Mouse (Mus musculus) limb, embryonic 13.5 days (tissue): Measurements from ENCODE around the gene Mfn1. TPM values are rescaled to one million over a fixed set of nuclear protein-coding genes. Genes with fewer than 3 reads are reported as not detected.

ENCODE experiments used
- ATAC-seq: fragments of 200-750 bp; cut with Nextera tagmentation; 2 replicates; pipeline ENCODE4 v1.8.0; 2017; ENCODE audit warnings: low read depth, moderate number of reproducible peaks, moderate TSS enrichment; ENCODE audit not compliant: low FRiP score
- H3K27ac ChIP-seq: fragments of 300-500 bp; sonication (generic); 2 replicates; pipeline ENCODE4 v1.5.1; 2015; ENCODE audit warnings: inconsistent platforms, mild to moderate bottlenecking, moderate library complexity
- H3K27me3 ChIP-seq: fragments of 300-500 bp; sonication (generic); 2 replicates; pipeline ENCODE4 v1.6.1; 2015; ENCODE audit warnings: mild to moderate bottlenecking, inconsistent platforms
- H3K36me3 ChIP-seq: fragments of 300-500 bp; sonication (generic); 2 replicates; pipeline ENCODE4 v1.6.1; 2015; ENCODE audit warnings: inconsistent platforms, mild to moderate bottlenecking, moderate library complexity
- H3K4me1 ChIP-seq: fragments of 300-500 bp; sonication (generic); 2 replicates; pipeline ENCODE4 v1.6.1; 2015; ENCODE audit warnings: inconsistent platforms
- H3K4me2 ChIP-seq: fragments of 300-500 bp; sonication (generic); replicated peaks from 2 replicates; pipeline ENCODE4 v1.6.1; 2015; ENCODE audit warnings: inconsistent platforms, mild to moderate bottlenecking, moderate library complexity
- H3K4me3 ChIP-seq: fragments of 300-500 bp; sonication (generic); 2 replicates; pipeline ENCODE4 v1.5.1; 2015; ENCODE audit warnings: moderate library complexity, mild to moderate bottlenecking, inconsistent platforms
- H3K9ac ChIP-seq: fragments of 300-500 bp; sonication (generic); 2 replicates; pipeline ENCODE4 v1.6.1; 2015; ENCODE audit warnings: mild to moderate bottlenecking, inconsistent platforms
- H3K9me3 ChIP-seq: fragments of 300-500 bp; sonication (generic); 2 replicates; pipeline ENCODE4 v1.6.1; 2016; ENCODE audit warnings: inconsistent platforms
- WGBS: fragments of 180-500 bp; shearing (Covaris S2); methylation state at CpG from one replicate; pipeline ENCODE4 v1.1.7; 2015; 5-methylcytosine and 5-hydroxymethylcytosine counted together
- polyA plus RNA-seq: library from polyadenylated mRNA; unstranded; fragments of >200 nt; fragmentation: Nextera tagmentation; extraction: Ambion mirVana; gene quantifications from 2 replicates; pipeline ENCODE4 v1.2.1, GENCODE M21; 2015

Gene Mfn1
- polyA plus RNA-seq, 1 experiment from 2014 or later, result 34.9 TPM

- WGBS, result 18% methylated on average over 16 of the region's 16 CpGs
- Histone ChIP-seq H3K4me2 (peak overlapping the region; percentile 61), H3K4me1 (peaks cover 9% of the 10 kb centered on the region; the same call in 1 of the 2 replicates), H3K36me3 (no peaks in the 10 kb centered on the region), H3K9me3 (no peaks in the 10 kb centered on the region), H3K4me3 (peak overlapping the region; percentile 71), H3K9ac (peak overlapping the region; percentile 79), H3K27me3 (no peaks in the 10 kb centered on the region), H3K27ac (peak overlapping the region; percentile 69)
- ATAC-seq, result peak; percentile 19
Observed at GRCm38 (mm10) chr3:32617053-32617642, 87.9 kb downstream of the Mfn1 start.

- WGBS, result 89% methylated on average over 1 of the region's 1 CpGs
- no peaks in the 10 kb centered on the region for H3K4me1 ChIP-seq
- H3K36me3 ChIP-seq, result no peaks in the 10 kb centered on the region
- no peak overlapping the region for H3K27ac ChIP-seq
- no peak overlapping the region for H3K4me2 ChIP-seq
- no peaks in the 10 kb centered on the region for H3K9me3 ChIP-seq
- H3K4me3 ChIP-seq, result no peak overlapping the region
- ATAC-seq, result no peak
- H3K9ac ChIP-seq, result no peak overlapping the region
- no peaks in the 10 kb centered on the region for H3K27me3 ChIP-seq
Observed at GRCm38 (mm10) chr3:32621658-32622057, 92.4 kb downstream of the Mfn1 start.

DNA sequence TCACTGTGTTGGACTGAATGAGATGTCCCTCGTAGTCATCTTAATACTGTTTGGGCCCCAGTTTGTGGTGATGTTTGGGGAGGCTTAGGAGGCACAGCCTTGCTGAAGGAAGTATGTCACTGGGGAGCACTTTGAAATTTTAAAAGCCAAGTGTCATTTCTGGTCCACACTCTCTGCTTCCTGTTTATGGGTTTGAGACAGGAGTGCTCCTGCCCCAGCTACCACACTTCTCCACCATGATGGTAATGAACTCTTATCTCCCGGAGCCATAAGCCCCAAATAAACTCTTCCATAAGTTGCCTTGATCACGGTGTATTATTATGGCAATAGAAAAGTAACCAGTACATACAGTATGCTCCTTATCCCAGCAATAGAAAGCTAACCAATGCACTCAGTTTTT lies 92.8 kb downstream of the Mfn1 start:
- H3K9ac ChIP-seq, result no peak overlapping the region
- no peak overlapping the region for H3K4me2 ChIP-seq
- no peaks in the 10 kb centered on the region for H3K27me3 ChIP-seq
- no peak overlapping the region for H3K4me3 ChIP-seq
- no peaks in the 10 kb centered on the region for H3K9me3 ChIP-seq
- WGBS, result 92% methylated on average over 3 of the region's 3 CpGs
- no peak overlapping the region for H3K27ac ChIP-seq
- H3K36me3 ChIP-seq, result no peaks in the 10 kb centered on the region
- no peak for ATAC-seq
- H3K4me1 ChIP-seq, result no peaks in the 10 kb centered on the region

DNA sequence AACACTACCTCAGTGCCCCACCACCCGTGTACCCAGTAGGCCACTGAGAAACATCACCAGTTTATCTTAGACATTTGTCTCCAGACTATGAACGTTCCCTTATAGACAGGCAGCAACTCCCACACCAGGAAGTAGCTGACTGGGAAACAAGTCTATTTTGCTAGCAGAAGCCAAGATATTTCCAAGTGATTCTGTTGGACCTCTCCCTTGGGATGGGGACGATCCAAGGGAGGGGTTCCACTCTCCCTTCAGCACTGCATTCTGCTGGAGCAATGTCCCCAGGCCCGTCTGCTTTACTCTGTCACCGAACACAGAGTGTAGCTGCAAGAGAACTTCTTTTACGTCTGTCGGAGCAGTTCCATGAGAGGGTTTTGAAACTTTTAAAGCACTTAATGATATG lies 98.9 kb downstream of the Mfn1 start:
- Histone ChIP-seq H3K27ac (no peak overlapping the region), H3K9ac (no peak overlapping the region), H3K4me3 (no peak overlapping the region), H3K4me1 (no peaks in the 10 kb centered on the region), H3K4me2 (no peak overlapping the region), H3K27me3 (no peaks in the 10 kb centered on the region), H3K9me3 (no peaks in the 10 kb centered on the region), H3K36me3 (no peaks in the 10 kb centered on the region)
- WGBS, result 81% methylated on average over 7 of the region's 7 CpGs
- no peak for ATAC-seq

Other genes starting within 250 kb of the Mfn1 start
- 5.5 and 5.7 TPM in 2 replicates for gene Zmat3, start 163.5 kb upstream of the Mfn1 start, polyA plus RNA-seq
- gene Pik3ca, start 131.8 kb upstream of the Mfn1 start, polyA plus RNA-seq, result 8.5 and 10.6 TPM in 2 replicates
- gene Kcnmb3, start 37.2 kb upstream of the Mfn1 start, polyA plus RNA-seq, result 0.10 TPM in 1 of 2 replicates, not detected in the other
- gene Zfp639, start 19.2 kb upstream of the Mfn1 start, polyA plus RNA-seq, result 40.7 and 42.2 TPM in 2 replicates
- 79.7 and 83.0 TPM in 2 replicates for gene Gnb4, start 87.1 kb downstream of the Mfn1 start, polyA plus RNA-seq
- 167 and 170 TPM in 2 replicates for gene Actl6a, start 176.8 kb downstream of the Mfn1 start, polyA plus RNA-seq
- 322 and 328 TPM in 2 replicates for gene Ndufb5, start 207.5 kb downstream of the Mfn1 start, polyA plus RNA-seq
- gene Mrpl47, start 208.1 kb downstream of the Mfn1 start, polyA plus RNA-seq, result 30.2 and 33.2 TPM in 2 replicates